Mouse (Mus musculus) lung, postnatal 0 days (tissue): ENCODE data around the gene Gcnt2.

ENCODE experiments used
- CTCF ChIP-seq: IDR thresholded peaks from 2 replicates; pipeline ENCODE4 v1.5.1; 2016; ENCODE audit warnings: antibody characterized with exemption, mild to moderate bottlenecking
- EP300 ChIP-seq: IDR thresholded peaks from 2 replicates; pipeline ENCODE4 v1.6.1; 2016; ENCODE audit warnings: antibody characterized with exemption, mild to moderate bottlenecking, control low read depth

- TF ChIP-seq EP300 = peak; percentile 92
- no peak for TF ChIP-seq CTCF
Measured at GRCm38 (mm10) chr13:40921326-40922059, 61.9 kb downstream of the Gcnt2 start.
